In the genomic region with DNA sequence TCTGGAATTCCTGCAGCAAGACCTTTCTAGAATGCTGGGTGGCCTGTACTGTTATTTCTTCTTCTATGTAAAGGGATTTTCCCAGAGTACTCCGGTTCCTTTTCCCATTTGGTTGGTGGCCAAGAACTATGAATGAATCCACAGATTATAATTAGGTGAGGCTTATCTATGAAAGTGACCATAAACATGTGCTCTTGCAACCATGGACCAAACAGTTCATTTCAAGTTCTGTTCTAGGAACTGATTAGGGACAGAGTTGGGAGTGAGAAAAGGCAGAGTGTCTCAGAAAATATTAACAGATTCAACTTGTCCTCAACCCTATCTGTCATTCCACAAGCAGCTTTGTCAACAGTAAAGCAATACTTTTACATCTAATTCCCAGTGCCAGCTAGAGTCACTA, we compare ENCODE assay signal across 22 mouse cellular contexts.
"Had no signal": no experiment of that assay in that cellular context is flagged by ENCODE, and none has a peak within 500 bp of the region (broad histone marks: within the 10 kb centered on the region; RNA-seq: fewer than 3 reads in every experiment).

No protein-coding gene starts in this region.

- H3K27ac ChIP-seq: kidney, postnatal 0 days; layer of hippocampus, adult 2 months; limb, embryonic 10.5 days; limb, embryonic 13.5 days; liver, embryonic 15.5 days; midbrain, embryonic 10.5 days; midbrain, embryonic 13.5 days; neural tube, embryonic 13.5 days; stomach, embryonic 15.5 days had no signal

- H3K4me3 ChIP-seq: layer of hippocampus, adult 2 months; limb, embryonic 10.5 days; limb, embryonic 13.5 days; liver, embryonic 15.5 days; megakaryocyte, embryonic 14.5 days; midbrain, embryonic 10.5 days; midbrain, embryonic 13.5 days; myocyte; neural tube, embryonic 13.5 days; stomach, embryonic 15.5 days had no signal

- H3K4me2 ChIP-seq: limb, embryonic 13.5 days; liver, embryonic 15.5 days; midbrain, embryonic 13.5 days; neural tube, embryonic 13.5 days; stomach, embryonic 15.5 days had no signal

- DNase-seq: kidney, adult 2 months; kidney, postnatal 25 days; layer of hippocampus, adult 9-11 months; liver; lung, postnatal 10 days; retina, postnatal 1 day; right cerebral cortex, postnatal 25 days; spleen, adult 18-20 months; thymus, postnatal 25 days had no signal

- H3K9ac ChIP-seq: limb, embryonic 13.5 days; liver, embryonic 15.5 days; midbrain, embryonic 13.5 days; neural tube, embryonic 13.5 days; stomach, embryonic 15.5 days had no signal

- H3K27me3 ChIP-seq: limb, embryonic 13.5 days; liver, embryonic 15.5 days; megakaryocyte, embryonic 14.5 days; midbrain, embryonic 13.5 days; neural tube, embryonic 13.5 days; stomach, embryonic 15.5 days had no signal

- ATAC-seq: intestine, postnatal 0 days; midbrain, embryonic 13.5 days; midbrain, embryonic 16.5 days had no signal

- H3K4me1 ChIP-seq: limb, embryonic 10.5 days; limb, embryonic 13.5 days; midbrain, embryonic 10.5 days; midbrain, embryonic 13.5 days; neural tube, embryonic 13.5 days; stomach, embryonic 15.5 days had no signal

- H3K9me3 ChIP-seq: limb, embryonic 10.5 days; limb, embryonic 13.5 days; liver, embryonic 15.5 days; megakaryocyte, embryonic 14.5 days; midbrain, embryonic 10.5 days; midbrain, embryonic 13.5 days; neural tube, embryonic 13.5 days; stomach, embryonic 15.5 days had no signal

- H3K36me3 ChIP-seq: limb, embryonic 10.5 days; limb, embryonic 13.5 days; liver, embryonic 15.5 days; midbrain, embryonic 10.5 days; midbrain, embryonic 13.5 days; neural tube, embryonic 13.5 days; stomach, embryonic 15.5 days had no signal
